9 mouse cellular contexts compared by ENCODE assay signal in genomic region chr11:71389659-71390058, GRCm38 (mm10).
A peak's percentile ranks its signal among the peaks of the same experiment; 100 is the strongest.
DNase-seq lines count a peak whose midpoint lies in the region; ATAC-seq and TF ChIP-seq lines count a peak whose summit lies in the region.
"Had no signal": no experiment of that assay in that cellular context is flagged by ENCODE, and none has a peak within 500 bp of the region (broad histone marks: within the 10 kb centered on the region; RNA-seq: fewer than 3 reads in every experiment).

No protein-coding gene starts in this region.

- H3K27me3 ChIP-seq in intestine, embryonic 14.5 days (replicated peaks; ENCODE audit: control insufficient read depth, insufficient read depth, low read length), result no peaks in the 10 kb centered on the region
- no peaks in the 10 kb centered on the region for H3K27me3 ChIP-seq in intestine, postnatal 0 days (replicated peaks; ENCODE audit: control insufficient read depth, insufficient read depth, low read length)
- H3K27me3 ChIP-seq in Patski, result no peaks in the 10 kb centered on the region
- no peaks in the 10 kb centered on the region for H3K27me3 ChIP-seq in midbrain, embryonic 16.5 days (ENCODE audit: control insufficient read depth, insufficient read depth, low read depth, low read length)
- H3K27me3 ChIP-seq: liver, embryonic 13.5 days had no signal

- ATAC-seq in intestine, embryonic 14.5 days (replicated peaks; ENCODE audit: low FRiP score, low TSS enrichment, low read depth), result peak; percentile 27; the same call in 1 of the 2 replicates
- no peak for ATAC-seq in intestine, postnatal 0 days
- peak; percentile 60 for ATAC-seq in Patski
- peak; percentile 76 for ATAC-seq in midbrain, embryonic 16.5 days
- ATAC-seq in monocyte, adult 5-6 weeks (replicated peaks; ENCODE audit: insufficient number of reproducible peaks, low FRiP score, low TSS enrichment, poor library complexity, severe bottlenecking), result no peak

- POLR2A ChIA-PET in Patski (lab: Charles Lee), result interaction anchor here (1.0 kb wide), 1 partner anchor 15 kb away, joined by 3 read pairs; no protein-coding TSS in a partner anchor

- no peak overlapping the region for H3K9ac ChIP-seq in intestine, embryonic 14.5 days (ENCODE audit: low read length)
- H3K9ac ChIP-seq in intestine, postnatal 0 days (ENCODE audit: low read depth, low read length), result no peak overlapping the region
- H3K9ac ChIP-seq in midbrain, embryonic 16.5 days (ENCODE audit: low read depth, low read length), result peak overlapping the region; percentile 59
- H3K9ac ChIP-seq: liver, embryonic 13.5 days had no signal

- H3K4me2 ChIP-seq in intestine, embryonic 14.5 days (ENCODE audit: low read length), result no peak overlapping the region
- no peak overlapping the region for H3K4me2 ChIP-seq in intestine, postnatal 0 days (replicated peaks; ENCODE audit: low read depth)
- peak overlapping the region; percentile 48 for H3K4me2 ChIP-seq in midbrain, embryonic 16.5 days (ENCODE audit: low read length)
- H3K4me2 ChIP-seq: liver, embryonic 13.5 days had no signal

- no peak overlapping the region for H3K27ac ChIP-seq in intestine, embryonic 14.5 days (ENCODE audit: low read depth)
- H3K27ac ChIP-seq in intestine, postnatal 0 days (ENCODE audit: low read depth, low read length), result no peak overlapping the region
- H3K27ac ChIP-seq in midbrain, embryonic 16.5 days (ENCODE audit: low read length), result peak overlapping the region; percentile 60
- H3K27ac ChIP-seq: liver, embryonic 13.5 days had no signal

- no peak overlapping the region for H3K4me3 ChIP-seq in intestine, embryonic 14.5 days (ENCODE audit: low read depth, low read length)
- H3K4me3 ChIP-seq in intestine, postnatal 0 days (ENCODE audit: low read depth, low read length), result no peak overlapping the region
- no peak overlapping the region for H3K4me3 ChIP-seq in midbrain, embryonic 16.5 days (ENCODE audit: low read depth, low read length)
- H3K4me3 ChIP-seq: liver, embryonic 13.5 days had no signal

- H3K4me1 ChIP-seq in intestine, embryonic 14.5 days (replicated peaks; ENCODE audit: control insufficient read depth, insufficient read depth, low read length), result no peaks in the 10 kb centered on the region
- H3K4me1 ChIP-seq in intestine, postnatal 0 days (replicated peaks; ENCODE audit: control insufficient read depth, insufficient read depth, low read length), result no peaks in the 10 kb centered on the region
- H3K4me1 ChIP-seq in midbrain, embryonic 16.5 days (ENCODE audit: control insufficient read depth, insufficient read depth, low read length), result peaks cover 16% of the 10 kb centered on the region
- H3K4me1 ChIP-seq: liver, embryonic 13.5 days had no signal

- DNase-seq in intestine, embryonic 14.5 days (ENCODE audit: low spot score), result peak; percentile 78
- DNase-seq in Patski (ENCODE audit: low read depth, low spot score), result no peak
- peak; percentile 81 for DNase-seq in embryo, embryonic 10 days (ENCODE audit: low spot score)
- peak; percentile 22 for DNase-seq in hindlimb bud, embryonic 11.5 days (ENCODE audit: extremely low spot score, low read depth, low spot score)
- no peak for DNase-seq in lung, adult 18-20 months
- DNase-seq: liver, embryonic 13.5 days had no signal

- no peak for TF ChIP-seq CTCF in intestine, postnatal 0 days (IDR thresholded peaks at IDR 0.05; ENCODE audit: low read depth)
- no peak for TF ChIP-seq CTCF in Patski (IDR thresholded peaks at IDR 0.05)

- CTCF ChIA-PET in Patski (lab: Charles Lee), result no interaction called here

- in situ Hi-C loops in Patski (cut with MboI; ENCODE audit: low pct_unique_long_range_greater_than_20kb), result no loop called here

- no peaks in the 10 kb centered on the region for H3K9me3 ChIP-seq in intestine, embryonic 14.5 days (ENCODE audit: control insufficient read depth, low read length)
- no peaks in the 10 kb centered on the region for H3K9me3 ChIP-seq in intestine, postnatal 0 days (ENCODE audit: control insufficient read depth)
- no peaks in the 10 kb centered on the region for H3K9me3 ChIP-seq in midbrain, embryonic 16.5 days (replicated peaks; ENCODE audit: control insufficient read depth, low read length, poor library complexity, severe bottlenecking)
- H3K9me3 ChIP-seq: liver, embryonic 13.5 days had no signal

- no peaks in the 10 kb centered on the region for H3K36me3 ChIP-seq in intestine, embryonic 14.5 days (ENCODE audit: control insufficient read depth, insufficient read depth, low read length)
- H3K36me3 ChIP-seq in intestine, postnatal 0 days (ENCODE audit: control insufficient read depth, insufficient read depth), result no peaks in the 10 kb centered on the region
- H3K36me3 ChIP-seq in midbrain, embryonic 16.5 days (ENCODE audit: control insufficient read depth, insufficient read depth, low read length), result no peaks in the 10 kb centered on the region
- H3K36me3 ChIP-seq: liver, embryonic 13.5 days had no signal

- 14% methylated on average over 7 of the region's 7 CpGs for WGBS in intestine, embryonic 14.5 days
- WGBS in intestine, postnatal 0 days, result 27% methylated on average over 7 of the region's 7 CpGs
- 6% methylated on average over 7 of the region's 7 CpGs for WGBS in midbrain, embryonic 16.5 days

Comparison
In these comparisons a context has a peak if more than half of its experiments do, and no peak if none do; other contexts are left out.
1. ATAC-seq: peak in intestine, embryonic 14.5 days (single experiment), Patski (single experiment) and midbrain, embryonic 16.5 days (single experiment); none in intestine, postnatal 0 days (single experiment) and monocyte, adult 5-6 weeks (single experiment).
2. DNase-seq: peak in intestine, embryonic 14.5 days (single experiment), embryo, embryonic 10 days (single experiment) and hindlimb bud, embryonic 11.5 days (single experiment); none in Patski (single experiment) and lung, adult 18-20 months (0 of 2).